Mouse (Mus musculus) spleen, postnatal 36 days (tissue): Measurements from ENCODE around the gene Tgfb1.

Experiments used
- DNase-seq, 2 experiments: peaks; one replicate each; pipeline ENCODE4 v3.0.0; 2022; ENCODE audit warnings: low spot score in 2 of 2, mixed read lengths in 1 of 2

The Tgfb1 gene

DNA sequence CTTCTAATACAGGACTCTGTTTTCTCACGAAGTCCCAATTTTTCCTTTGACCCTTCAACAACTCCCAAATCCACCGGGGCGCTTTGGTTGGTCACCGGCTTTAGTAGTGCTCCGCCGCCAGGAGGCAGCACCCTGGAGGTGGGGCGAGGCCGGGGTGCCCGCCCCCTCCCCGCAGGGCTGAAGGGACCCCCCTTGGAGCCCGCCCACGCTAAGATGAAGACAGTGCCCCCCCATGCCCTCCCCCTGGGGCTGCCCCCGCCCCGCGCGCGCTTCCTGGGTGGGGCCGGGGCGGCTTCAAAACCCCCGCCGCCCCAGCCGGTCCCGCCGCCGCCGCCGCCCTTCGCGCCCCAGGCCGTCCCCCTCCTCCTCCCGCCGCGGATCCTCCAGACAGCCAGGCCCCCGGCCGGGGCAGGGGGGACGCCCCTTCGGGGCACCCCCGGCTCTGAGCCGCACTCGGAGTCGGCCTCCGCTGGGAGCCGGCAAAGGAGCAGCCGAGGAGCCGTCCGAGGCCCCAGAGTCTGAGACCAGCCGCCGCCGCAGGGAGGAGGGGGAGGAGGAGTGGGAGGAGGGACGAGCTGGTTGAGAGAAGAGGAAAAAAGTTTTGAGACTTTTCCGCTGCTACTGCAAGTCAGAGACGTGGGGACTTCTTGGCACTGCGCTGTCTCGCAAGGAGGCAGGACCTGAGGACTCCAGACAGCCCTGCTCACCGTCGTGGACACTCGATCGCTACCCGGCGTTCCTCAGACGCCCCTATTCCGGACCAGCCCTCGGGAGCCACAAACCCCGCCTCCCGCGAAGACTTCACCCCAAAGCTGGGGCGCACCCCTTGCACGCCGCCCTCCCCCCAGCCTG, at the start of gene Tgfb1:
Gene Tgfb1, plus strand, starts transcription at position 323 of the 852 bp plus-strand sequence.
- DNase-seq, result peak; percentile 91

- DNase-seq, result no peak
Measured at GRCm38 (mm10) chr7:25637099-25637498, 49.7 kb upstream of the Tgfb1 start.

- no peak for DNase-seq
Measured at GRCm38 (mm10) chr7:25639754-25640153, 47.0 kb upstream of the Tgfb1 start.

DNA sequence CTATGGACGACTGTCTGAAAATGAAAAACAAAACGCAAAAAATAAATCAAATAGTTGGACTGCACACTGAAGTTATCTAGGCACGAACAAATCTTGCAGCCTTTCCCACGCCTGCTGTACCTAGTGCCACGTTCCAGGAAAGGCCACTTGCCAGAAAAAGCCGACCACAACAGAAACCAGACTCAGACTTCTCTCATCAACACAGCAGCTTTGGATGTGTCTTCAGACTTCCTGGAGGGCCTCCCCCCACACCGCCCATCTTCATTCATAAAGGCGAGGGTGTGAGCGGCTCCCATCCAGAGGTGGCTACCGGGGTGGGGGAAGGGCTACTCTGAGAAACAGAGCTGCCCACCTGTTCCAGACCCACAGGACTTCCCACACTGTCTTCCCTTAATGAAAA, 42.7 kb upstream of the Tgfb1 start:
- DNase-seq, result no peak

DNA sequence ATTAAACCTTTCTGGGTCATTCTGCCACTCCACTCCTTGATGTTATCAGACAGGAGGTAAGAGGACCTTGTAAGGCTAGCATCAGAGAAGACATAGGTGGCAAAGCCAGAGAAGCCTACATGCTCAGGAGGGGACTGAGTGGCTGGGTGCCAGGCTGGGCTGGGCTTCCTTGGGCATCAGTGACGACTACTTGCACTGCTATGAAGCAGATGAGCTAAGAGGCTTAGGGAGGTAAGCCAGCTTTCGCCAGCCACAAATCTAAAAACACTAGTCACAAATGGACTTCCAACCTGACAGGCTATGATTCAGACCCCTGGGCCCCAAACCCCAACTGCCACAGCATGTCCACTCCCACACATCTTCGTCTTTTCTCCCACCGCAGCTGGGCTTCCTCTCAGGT, 42.2 kb upstream of the Tgfb1 start:
- DNase-seq, result no peak

GRCm38 (mm10) chr7:25645074-25645473, 41.7 kb upstream of the Tgfb1 start:
- no peak for DNase-seq

DNA sequence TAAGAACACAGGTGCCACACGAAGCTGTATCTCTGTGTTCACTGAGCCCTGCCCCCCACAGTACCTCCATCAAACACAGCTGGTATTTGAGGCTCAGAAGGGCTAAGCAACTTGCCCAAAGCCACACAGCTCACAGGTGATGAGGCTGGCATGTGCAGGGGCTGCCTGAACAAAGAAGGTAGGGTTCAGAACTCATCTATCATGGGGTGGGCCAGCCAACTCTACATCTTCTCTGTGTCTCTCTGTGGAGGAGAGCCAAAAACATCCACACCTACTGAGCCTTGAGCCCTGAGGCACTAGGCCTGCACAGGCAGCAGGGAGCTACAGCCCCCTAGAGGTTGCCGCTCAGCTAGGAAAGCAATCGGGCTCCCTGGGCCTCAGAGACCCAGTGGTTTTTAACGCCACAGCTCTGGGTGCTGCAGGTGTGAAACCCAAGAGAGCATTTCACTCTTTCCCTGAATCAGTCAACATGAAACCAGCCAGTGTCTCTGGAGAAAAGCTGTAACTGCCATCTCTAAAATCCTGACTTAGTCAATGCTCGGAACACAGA, 39.2 kb upstream of the Tgfb1 start:
- peak; percentile 79 to 83 for DNase-seq

DNA sequence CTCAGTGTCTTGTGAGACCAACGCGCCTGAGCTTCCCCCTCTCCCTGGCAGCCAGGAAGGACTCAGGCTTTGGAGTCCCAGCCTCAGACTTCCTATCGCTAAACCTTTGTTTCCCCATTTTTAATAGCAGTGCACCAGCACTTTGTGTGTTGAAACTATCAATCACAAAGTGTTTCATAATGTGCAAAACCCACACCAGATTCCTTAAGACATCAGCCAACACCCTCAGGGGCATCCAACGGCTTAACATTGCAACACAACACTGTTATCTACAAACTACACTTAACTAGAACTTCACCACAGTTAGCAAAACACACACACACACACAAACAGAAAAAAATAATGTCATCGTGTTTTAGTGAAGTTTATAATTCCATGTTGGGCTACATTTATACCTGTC, 37.0 kb upstream of the Tgfb1 start:
- no peak for DNase-seq

DNA sequence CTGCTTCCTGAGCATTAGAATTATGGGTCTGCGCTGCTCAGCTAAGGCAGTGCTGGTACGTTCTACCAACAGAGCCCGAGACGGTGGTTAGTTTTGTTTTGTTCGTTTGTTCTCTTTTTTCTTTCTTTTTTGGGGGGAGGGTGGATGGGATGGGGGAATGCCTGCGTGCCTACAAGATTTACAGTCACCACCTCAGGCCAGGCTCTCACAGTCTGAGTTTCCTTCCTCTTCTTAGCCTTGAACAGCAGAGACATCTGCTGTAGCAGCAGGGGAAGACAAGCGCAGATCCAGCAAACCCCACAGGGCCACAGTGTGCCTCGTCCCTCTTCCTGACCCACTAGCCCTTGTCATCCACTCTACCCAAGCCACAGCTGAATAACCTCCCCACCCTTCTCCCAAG, 35.5 kb upstream of the Tgfb1 start:
- peak; percentile 84 to 86 for DNase-seq

DNA sequence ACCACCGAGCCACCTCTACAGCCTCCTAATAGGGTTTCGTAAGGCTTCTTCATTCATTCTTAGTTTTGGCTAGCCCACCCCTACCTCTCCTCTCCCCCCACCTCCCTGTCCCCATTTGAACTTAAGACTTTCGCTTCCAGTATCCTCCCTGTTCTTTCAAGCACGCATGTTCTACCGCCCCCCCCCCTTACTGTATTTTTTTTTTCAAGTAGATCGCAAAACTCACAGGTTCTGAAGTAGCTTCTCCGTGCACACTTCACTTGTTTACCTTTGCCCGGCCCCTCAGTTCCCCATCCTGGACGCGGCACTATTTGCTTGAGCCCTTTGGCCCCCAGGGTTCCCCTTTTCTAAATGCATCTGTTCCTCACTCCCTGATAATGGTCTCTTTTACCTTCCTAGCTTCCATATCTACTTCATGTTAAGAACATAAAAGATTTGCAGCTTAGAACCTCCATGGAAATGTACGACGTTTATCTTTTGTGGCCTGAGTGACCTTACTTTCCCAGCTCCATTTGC, 34.5 kb upstream of the Tgfb1 start:
- peak; percentile 77 to 80 for DNase-seq

- no peak for DNase-seq
Measured at GRCm38 (mm10) chr7:25655601-25656428, 31.0 kb upstream of the Tgfb1 start.

- DNase-seq, result no peak
Measured at GRCm38 (mm10) chr7:25657785-25658184, 29.0 kb upstream of the Tgfb1 start.

GRCm38 (mm10) chr7:25658657-25659472, 27.9 kb upstream of the Tgfb1 start, which contains the start of the genes Bckdha and Exosc5:
TSS of gene Bckdha (minus strand) at chr7:25658981.
TSS of gene Exosc5 (plus strand) at chr7:25659164.
- DNase-seq, result peak; percentile 99 to 100

DNA sequence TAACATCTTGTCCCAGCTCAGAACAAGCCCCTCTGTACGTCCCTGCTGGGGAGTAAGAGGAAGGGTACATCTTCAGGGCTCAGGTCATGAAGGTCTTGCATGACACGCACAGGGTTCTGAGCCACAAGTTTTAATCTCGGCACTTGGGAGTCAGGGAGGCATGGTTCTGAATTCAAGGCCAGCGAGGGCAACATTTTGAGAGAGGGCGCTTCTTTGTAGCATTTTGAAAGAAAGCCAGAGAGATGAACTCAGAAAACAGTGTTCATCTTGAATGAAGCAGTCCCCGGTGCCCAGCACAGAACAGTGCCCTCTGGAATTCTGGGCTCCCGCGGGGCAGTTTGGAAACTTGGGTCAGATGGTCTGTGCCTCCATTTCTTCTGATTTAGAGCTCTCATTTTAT, 20.4 kb upstream of the Tgfb1 start:
- DNase-seq, result no peak

- no peak for DNase-seq
Measured at GRCm38 (mm10) chr7:25669158-25669557, 17.6 kb upstream of the Tgfb1 start.

GRCm38 (mm10) chr7:25669631-25670030, 17.2 kb upstream of the Tgfb1 start:
- DNase-seq, result no peak

DNA sequence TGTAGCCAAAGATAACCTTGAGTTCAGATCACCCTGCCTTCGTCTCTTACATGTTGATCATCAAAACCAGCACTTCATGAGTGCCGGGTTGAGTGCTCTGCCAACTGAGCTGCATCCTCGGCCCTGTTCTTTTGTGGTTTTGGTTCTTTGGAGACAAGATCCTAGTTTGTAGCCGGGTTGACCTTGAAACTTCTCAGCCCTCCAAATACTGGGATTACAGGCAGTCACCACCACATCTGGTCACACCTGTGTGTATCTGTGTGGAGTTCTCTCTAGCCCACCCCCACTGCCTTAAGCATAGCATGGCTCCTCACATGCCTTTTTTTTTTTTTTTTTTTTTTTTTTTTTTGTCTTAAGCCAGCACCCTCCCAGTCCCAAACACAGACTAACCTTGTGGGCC, 16.7 kb upstream of the Tgfb1 start:
- no peak for DNase-seq

GRCm38 (mm10) chr7:25671686-25672085, 15.1 kb upstream of the Tgfb1 start:
- no peak for DNase-seq

DNA sequence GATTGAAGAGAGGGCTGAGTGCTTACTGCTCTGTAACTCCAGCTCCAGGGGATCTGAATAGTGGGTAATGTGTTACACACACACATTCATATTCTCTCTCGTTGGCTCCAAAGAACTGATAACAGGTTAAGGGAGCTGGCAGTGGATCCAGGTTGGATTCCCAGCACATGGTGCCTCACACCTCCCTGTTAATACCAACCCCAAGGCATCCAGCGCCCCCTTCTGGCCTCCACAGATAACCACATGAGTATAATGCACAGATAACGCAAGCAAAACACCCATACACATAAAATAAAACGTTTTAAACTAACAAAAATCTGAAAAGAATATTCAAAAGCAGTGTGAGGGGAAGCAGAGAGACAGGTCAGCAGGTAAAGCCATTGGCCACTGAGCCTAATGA, 14.4 kb upstream of the Tgfb1 start:
- DNase-seq, result no peak

- no peak for DNase-seq
Measured at GRCm38 (mm10) chr7:25674297-25674696, 12.5 kb upstream of the Tgfb1 start.

DNA sequence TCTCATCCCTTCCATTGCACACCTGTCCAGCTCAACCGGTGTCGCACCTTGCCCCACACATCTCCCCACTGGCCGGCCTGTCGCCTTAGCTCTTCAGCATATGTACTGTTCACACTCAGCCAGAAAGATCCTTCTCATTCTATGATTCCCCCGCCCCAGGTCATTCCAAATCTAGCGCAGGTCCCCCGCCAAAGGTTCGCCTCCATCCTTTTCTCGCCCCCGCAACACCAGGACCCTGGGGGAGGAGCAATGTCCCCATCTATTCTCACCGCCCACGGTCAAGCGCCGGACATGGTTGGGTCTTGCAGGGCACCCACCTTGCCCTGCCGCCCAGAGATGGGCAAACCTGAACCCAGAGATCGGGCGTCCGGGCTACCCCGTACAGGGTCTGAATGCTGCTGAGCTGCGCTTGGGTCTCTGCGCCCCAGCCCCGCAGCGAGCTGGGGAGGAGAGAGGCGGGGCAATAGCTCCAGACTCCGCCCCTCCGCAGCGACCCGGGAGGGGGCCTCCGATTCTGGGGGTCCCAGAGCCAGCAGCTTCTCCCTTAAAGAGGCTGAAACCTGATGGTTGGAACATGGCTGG, 12.0 kb upstream of the Tgfb1 start, which contains the start of gene Tmem91:
Gene Tmem91, minus strand, starts transcription at position 448 of the 582 bp plus-strand sequence.
- no peak for DNase-seq
